Mouse (Mus musculus) hindbrain, embryonic 10.5 days (tissue): Measurements from ENCODE around the gene Cypt12. TPM values are rescaled to one million over a fixed set of nuclear protein-coding genes. Genes with fewer than 3 reads are reported as not detected.

ENCODE experiments used
- DNase-seq: peaks from one replicate; pipeline ENCODE4 v3.0.0-alpha.2; 2017; ENCODE audit warnings: low spot score
- H3K27ac ChIP-seq: fragments of 300-500 bp; sonication (generic); 2 replicates; pipeline ENCODE4 v1.5.1; 2016; ENCODE audit warnings: mild to moderate bottlenecking, moderate library complexity
- H3K27me3 ChIP-seq: fragments of 300-500 bp; sonication (generic); 2 replicates; pipeline ENCODE4 v1.6.1; 2016; ENCODE audit warnings: mild to moderate bottlenecking; ENCODE audit not compliant: poor library complexity, insufficient read depth, severe bottlenecking
- H3K36me3 ChIP-seq: fragments of 300-500 bp; sonication (generic); 2 replicates; pipeline ENCODE4 v1.6.1; 2016; ENCODE audit warnings: mild to moderate bottlenecking, moderate library complexity
- H3K4me1 ChIP-seq: fragments of 300-500 bp; sonication (generic); replicated peaks from 2 replicates; pipeline ENCODE4 v1.6.1; 2016; ENCODE audit warnings: mild to moderate bottlenecking
- H3K4me3 ChIP-seq: fragments of 300-500 bp; sonication (generic); 2 replicates; pipeline ENCODE4 v1.5.1; 2016; ENCODE audit warnings: mild to moderate bottlenecking, moderate library complexity
- H3K9me3 ChIP-seq: fragments of 300-500 bp; sonication (generic); 2 replicates; pipeline ENCODE4 v1.6.1; 2016; ENCODE audit warnings: mild to moderate bottlenecking, moderate library complexity
- WGBS: fragments of 180-500 bp; shearing (Covaris S2); methylation state at CpG from one replicate; pipeline ENCODE4 v1.1.7; 2016; 5-methylcytosine and 5-hydroxymethylcytosine counted together
- polyA plus RNA-seq: library from polyadenylated mRNA; unstranded; fragments of >200 nt; fragmentation: Nextera tagmentation; extraction: Ambion mirVana; gene quantifications from 2 replicates; pipeline ENCODE4 v1.2.1, GENCODE M21; 2016

The Cypt12 gene
- polyA plus RNA-seq = not detected in 2 replicates

- 91% methylated on average over 13 of the region's 13 CpGs for WGBS
- no peaks in the 10 kb centered on the region for H3K36me3 ChIP-seq
- H3K9me3 ChIP-seq = no peaks in the 10 kb centered on the region
- DNase-seq = no peak
- H3K4me1 ChIP-seq = no peaks in the 10 kb centered on the region
- no peak within 1 kb of the TSS for H3K27ac ChIP-seq
- H3K4me3 ChIP-seq = no peak within 1 kb of the TSS
- H3K27me3 ChIP-seq = no peaks in the 10 kb centered on the region
Observed at GRCm38 (mm10) chr3:17948299-17948698, at the start of gene Cypt12. TSS of gene Cypt12 (plus strand) at chr3:17948410.

- Histone ChIP-seq H3K9me3 (peaks cover 4% of the 10 kb centered on the region; the same call in 1 of the 2 replicates), H3K4me1 (no peaks in the 10 kb centered on the region), H3K36me3 (no peaks in the 10 kb centered on the region), H3K4me3 (no peak overlapping the region), H3K27ac (no peak overlapping the region), H3K27me3 (no peaks in the 10 kb centered on the region)
- DNase-seq = no peak
Observed at GRCm38 (mm10) chr3:17913796-17914195, 34.4 kb upstream of the Cypt12 start.

GRCm38 (mm10) chr3:17940206-17940605, 8.0 kb upstream of the Cypt12 start:
- Histone ChIP-seq H3K9me3 (no peaks in the 10 kb centered on the region), H3K4me3 (no peak overlapping the region), H3K36me3 (no peaks in the 10 kb centered on the region), H3K4me1 (no peaks in the 10 kb centered on the region), H3K27ac (no peak overlapping the region), H3K27me3 (no peaks in the 10 kb centered on the region)
- WGBS = 85% methylated on average over 2 of the region's 2 CpGs
- DNase-seq = no peak
